Mouse (Mus musculus): ENCODE measurements at regions not wholly inside any gene's neighbourhood (a gene's known extent, or its start where the extent isn't known, plus 50 kb on each side); places are given as distances from the start of the nearest gene placed in this dataset.

DNA sequence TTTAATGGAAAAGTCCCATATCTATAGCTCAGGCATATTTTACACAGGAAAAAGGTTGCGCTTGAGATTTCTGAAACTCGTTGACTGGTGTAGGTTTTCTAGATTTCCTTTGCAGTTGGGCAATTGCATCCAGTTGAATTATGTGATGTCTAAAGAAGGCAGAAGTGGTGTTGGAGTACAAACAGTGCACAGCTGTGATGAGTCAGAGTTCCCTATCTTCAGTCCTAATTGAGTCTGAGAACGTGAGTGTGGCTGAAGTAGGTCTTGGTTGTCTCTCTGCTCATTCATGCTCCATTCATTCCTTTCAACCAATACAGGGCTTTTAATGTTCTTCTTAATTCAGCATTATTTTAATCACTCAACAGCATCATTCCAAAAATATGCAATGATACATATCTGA lies 142.9 kb upstream of the Dpyd start:
- no peak for DNase-seq (ENCODE audit: low read depth)

DNA sequence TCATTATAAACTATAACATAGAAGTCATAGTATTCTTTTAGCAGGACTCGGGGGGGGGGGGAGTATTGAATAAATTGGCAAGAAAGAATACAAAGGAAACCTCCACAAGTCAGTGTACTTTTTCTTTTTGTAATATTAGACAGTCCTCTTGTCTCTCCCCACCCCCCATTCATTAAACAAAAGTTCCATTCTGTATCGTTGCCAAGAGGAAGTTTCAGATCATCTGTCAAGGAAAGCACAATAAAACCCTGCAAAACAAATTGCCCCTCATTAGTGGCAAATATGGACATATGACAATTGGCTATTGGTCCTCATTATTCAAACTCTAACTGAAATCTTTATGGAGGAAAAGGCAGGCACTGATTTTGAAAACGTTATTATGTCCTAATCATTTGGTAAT lies 140.2 kb upstream of the Dpyd start:
- no peak for DNase-seq (ENCODE audit: low read depth)

DNA sequence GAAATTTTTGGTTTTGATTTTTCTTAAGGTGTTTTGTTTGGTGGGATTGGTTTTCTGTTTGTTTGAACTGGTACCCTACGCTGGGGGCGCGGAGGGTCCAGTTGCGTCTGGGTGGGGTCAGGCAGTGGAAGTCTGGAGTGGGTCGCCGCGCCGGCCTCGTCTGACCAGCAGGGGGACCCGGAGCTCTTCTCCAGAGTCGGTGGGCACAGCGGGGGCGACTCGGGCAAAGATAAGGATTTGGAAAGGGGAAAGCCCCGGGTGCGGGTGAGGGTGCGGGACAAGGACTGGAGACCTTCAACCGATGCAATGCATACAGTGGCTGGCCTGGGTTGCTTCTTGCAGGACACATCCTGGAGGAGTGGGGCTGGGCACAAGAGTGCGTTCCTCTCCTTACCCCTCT lies 136.2 kb upstream of the Dpyd start:
- no peak for DNase-seq (ENCODE audit: low read depth)

DNA sequence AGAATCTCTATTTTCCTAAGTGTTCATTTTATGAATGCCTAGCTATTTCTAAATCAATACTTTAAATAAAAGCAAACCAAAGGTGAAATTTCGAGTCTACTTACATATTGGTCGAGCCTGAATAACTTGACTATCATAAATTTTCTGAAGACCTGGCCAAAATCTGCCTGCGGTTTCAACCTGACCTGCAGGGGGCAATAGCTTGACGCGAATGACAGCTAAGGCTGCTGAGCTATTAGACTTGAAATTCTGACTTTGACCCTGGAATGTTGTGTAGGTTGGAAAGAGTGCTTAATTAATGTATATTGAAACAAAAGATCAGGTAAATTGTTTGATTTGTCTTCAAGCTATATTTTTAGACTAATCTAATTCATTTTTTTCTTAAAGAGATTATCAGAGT lies 133.4 kb upstream of the Dpyd start:
- no peak for DNase-seq (ENCODE audit: low read depth)

DNA sequence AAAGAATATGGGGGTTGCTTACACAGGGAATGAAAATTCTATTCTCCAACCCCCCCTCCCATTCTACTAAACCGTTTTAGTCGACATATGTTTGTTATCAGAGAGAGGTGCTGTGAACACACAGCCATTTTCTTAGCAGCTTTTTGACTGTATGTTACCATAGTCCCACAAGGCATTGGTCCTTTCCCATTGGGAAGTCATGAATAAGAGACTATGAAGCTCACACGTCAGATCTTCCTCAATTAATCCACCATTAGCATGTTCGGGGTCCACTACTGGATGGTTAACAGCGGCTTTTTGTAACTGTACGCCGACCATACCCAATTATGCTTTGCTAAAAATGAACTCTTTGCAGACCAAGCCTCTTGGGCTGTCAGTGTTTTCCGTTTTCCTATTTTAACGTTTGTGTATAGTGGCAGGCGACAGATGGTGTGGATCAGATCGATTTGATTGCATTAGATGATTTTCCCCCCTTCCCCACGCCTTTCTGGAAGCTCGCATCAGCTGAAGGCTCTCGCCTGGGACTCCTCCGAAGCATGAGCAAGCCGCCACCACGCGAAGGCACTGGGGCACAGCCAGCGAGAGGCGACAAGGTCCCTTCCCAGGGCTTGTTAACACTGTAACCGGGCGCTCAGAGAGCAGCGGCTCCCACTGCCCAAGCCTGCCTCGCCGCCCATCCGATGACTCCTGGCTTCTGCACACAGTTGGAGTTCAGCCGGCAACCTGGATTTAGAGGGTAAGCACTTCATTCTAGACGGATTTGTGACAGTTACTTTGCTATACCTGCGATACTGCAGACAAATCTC lies 131.9 kb upstream of the Dpyd start:
- no peak for DNase-seq (ENCODE audit: low read depth)

DNA sequence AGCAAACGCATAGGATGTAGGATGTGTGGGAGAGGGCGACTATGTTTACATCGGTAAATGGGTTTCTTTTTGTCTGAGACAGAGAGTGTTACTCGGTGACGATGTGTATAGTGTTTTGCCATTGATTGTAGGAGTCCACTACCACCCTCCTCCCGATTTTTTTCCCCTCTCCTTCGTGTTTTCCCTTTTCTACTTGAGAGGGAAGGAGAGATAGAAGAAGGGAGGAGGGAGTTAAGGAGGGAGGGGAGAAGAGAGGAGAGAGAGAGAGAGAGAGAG lies 131.4 kb upstream of the Dpyd start:
- DNase-seq (ENCODE audit: low read depth) = no peak

DNA sequence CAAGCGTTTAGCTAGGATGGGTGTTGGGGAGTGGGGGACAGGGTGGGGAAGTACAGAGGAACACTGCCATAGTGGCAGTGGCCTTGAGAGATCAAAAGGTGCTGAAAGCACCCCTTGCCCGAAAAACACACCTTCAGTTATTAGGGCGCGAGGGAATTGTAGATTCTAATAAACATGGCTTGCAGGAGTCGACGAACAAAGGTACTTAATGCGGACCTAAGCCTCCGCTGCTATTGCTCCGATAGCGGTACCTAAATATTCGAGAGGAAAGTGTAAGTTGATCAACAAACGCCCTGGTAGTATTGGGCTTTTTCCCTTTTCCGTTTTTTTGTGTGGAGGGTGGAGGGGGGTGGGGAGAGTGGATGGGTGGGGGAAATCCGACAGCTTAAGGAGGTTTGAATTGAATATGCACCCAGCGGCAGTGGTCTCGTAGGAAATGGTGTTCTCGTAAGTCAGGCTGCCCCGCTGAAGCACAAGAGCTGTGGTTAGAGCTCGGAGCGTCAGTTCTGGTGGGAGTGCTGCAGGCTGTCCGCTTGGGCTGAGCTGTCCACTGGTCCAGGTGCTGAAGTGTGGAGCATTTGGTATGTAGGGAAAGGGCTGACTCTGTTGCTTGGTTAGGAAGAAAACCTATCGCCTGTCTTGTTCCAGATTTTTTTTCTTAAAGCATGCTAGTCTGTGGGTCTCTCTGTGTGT lies 130.8 kb upstream of the Dpyd start:
- DNase-seq (ENCODE audit: low read depth) = no peak

DNA sequence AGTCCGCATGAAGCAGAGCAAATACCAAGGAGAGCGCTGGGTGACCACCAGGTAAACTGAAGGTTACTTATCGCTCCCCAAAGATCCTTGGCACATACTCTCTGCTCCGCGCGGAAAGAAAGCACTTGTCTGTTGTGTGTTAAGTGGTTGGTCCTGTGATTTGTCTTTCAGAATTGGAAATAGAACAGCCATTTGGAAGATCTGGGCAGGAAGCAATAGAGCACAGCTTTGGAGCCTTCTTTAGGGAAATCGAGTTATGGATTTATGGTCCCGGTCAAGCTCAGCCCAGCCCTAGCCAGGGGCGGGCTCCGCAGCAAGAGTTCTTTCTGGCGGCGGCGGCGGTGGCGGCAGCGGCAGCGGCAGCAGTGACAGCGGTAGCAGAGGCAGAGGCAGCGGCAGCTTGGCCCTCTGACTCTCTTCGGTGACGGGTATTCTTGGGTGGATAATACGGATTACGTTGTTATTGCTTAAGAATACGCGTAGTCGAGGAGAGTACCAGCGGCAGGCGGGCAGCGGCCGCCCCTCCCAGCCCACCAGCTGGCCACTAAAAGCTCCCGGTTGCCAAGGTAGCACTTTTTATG lies 128.4 kb upstream of the Dpyd start:
- DNase-seq (ENCODE audit: low read depth) = no peak

DNA sequence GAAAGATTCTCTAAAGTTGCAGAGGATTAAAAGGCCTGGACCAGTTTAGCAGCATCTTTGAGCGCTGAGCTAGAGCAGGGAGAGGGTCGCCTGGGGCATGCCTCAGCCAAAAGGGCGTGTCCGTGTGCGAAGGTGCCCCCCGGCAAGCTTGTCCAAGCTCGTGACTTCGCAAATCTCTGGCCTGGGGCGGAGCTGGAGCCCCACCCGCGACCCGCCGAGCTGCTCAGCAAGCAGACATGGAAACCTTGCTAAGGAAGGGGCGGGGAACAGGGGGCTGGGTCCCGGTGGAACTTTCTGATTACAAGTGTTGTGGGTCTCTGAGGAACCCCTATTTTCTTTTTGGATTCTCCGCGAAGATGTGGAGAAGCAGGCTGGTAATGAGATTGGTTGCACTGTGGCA lies 127.6 kb upstream of the Dpyd start:
- no peak for DNase-seq (ENCODE audit: low read depth)

DNA sequence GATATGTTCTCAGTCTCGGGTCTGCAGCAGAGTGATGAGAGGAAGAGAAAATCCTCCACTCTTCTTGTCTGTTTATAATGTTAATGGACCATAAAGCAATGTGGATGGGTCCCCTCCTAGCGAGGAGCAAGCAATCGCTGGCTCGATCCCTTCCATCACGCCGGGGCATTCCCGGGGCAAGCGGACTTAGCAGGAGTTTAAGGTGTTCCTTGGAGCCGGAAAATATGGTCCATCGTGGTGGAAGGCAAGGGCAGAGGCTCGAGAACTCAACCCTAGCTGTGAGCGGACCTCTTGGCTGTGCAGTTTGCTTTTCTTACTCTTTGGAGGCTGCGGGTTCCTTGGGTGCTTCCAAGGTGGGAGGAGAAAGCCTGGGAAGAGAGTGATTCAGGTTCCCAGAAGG lies 127.1 kb upstream of the Dpyd start:
- no peak for DNase-seq (ENCODE audit: low read depth)

DNA sequence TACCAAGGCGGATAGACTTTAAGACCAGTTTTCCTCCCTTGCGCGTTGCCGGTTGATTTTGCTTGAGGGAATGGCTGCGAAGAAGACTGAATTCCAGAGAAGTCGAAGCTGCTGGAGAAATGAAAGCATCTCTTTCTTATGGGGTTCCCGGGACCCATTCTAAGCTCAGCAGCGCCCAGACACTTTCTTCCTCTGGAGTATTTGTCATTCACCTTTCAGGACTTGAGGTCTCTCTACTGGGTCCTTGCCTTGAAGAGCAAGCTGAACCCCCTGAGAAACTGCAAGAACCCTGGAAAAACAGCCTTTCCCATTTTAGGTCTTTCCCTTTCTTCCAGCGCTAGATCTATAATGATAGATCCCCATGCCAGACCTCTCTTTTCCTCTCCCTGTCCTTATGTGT lies 126.7 kb upstream of the Dpyd start:
- no peak for DNase-seq (ENCODE audit: low read depth)

DNA sequence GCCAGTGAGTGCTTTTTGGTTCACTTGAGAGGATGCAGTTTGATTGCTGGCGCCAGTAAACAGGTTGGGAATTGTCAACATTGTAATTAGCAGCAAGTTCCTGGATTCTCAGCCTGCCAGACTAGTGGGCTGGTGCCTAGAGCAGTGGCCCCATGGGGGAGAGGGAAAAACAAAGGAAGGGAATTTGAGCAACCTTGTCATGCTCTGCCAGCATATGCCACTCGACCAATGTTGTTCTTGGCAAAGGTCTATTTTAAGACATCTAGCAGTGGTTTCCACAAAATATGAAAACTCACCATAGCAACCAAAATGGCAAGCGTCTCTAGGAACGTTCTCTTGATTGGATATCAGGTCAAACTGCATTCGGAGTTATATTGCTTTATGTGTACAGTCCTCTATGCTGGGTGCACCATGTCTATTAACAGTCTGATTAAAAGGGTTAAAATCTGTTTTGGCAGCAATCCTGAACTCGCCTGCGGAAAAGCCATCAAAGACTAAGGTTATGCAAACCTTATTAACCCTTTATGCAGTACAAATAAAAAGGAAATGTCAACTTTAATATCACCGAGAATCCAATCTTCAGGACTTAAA lies 118.1 kb upstream of the Dpyd start:
- DNase-seq (ENCODE audit: low read depth) = no peak

DNA sequence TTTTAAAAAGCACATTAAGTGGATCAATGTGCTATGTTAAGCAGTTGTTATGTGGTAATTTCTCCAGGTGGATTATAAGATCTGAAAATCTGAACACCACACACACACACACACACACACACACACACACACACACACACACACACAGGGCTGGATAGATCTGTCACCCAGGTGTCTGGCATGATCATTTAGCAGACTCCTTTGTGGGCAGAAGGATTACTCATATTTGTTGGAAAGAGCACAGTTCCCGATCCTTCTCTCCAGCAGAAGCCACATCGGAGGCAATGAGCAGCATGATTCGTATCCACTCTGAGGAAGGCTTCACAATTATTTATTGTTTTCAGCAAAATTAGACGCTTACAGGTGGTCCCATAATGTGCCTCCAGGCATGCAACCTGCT lies 116.6 kb upstream of the Dpyd start:
- DNase-seq (ENCODE audit: low read depth) = no peak

DNA sequence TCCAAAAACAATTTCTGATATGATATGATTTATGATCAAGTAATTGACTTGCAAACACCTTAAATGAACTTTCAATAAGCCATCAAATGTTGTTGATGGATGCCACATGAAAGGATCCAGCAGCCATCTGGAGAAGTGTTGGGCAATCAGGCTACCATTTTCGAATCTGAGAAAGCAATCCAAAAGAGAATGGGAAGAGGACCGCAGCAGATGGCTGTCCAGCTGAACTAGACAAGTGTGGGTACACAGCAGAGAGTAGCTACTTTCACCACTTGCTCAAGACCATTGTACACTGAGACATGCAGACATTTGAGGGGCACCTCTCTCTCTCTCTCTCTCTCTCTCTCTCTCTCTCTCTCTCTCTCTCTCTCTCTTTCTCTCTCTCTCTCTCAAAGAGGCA lies 102.3 kb upstream of the Dpyd start:
- DNase-seq (ENCODE audit: low read depth) = no peak

DNA sequence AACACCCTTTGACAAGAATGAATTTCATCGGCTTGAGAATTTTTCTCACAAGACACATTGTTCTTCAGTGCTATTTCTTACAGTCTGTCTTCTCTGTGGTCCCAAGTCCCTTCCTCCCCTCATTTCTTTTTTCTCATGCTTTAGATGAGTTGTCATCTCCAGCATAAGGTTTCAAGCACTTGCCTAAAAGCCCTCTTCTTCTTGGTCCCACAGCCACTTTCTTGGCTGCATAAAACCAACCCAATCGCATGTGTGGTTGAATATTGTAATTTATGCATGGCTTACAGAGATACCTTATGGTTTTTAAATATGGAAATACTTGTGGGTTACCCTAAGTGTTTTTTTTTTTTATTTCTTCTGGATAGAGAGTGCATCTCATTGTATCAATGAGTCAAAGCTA lies 96.3 kb upstream of the Dpyd start:
- no peak for DNase-seq (ENCODE audit: low read depth)

DNA sequence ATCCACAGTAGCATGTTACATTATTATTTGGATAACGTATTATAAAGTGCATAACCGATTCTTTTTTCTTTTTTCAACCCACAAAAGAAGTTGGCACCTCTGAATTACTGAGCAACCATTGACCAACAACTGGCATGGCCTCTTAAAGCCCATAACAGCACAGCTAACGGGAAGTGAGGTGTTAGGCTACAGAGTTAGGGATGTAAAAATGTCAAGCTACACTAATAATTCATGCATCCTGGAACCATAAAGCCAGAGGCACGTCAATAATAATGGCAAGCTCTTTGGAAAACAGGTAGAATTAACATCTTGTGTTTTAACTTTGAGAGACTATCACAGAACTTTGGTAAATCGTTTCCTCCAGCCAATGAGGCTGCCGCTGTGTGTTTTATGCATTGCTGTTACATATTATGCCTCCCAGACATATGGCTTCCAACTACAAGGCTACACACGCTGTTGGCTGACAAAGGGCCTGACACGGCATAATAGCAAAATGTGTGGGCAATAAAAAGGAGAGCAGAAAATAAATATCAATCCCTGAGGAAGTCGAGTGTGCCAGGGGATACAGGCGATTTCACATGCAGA lies 89.6 kb upstream of the Dpyd start:
- DNase-seq (ENCODE audit: low read depth) = no peak

DNA sequence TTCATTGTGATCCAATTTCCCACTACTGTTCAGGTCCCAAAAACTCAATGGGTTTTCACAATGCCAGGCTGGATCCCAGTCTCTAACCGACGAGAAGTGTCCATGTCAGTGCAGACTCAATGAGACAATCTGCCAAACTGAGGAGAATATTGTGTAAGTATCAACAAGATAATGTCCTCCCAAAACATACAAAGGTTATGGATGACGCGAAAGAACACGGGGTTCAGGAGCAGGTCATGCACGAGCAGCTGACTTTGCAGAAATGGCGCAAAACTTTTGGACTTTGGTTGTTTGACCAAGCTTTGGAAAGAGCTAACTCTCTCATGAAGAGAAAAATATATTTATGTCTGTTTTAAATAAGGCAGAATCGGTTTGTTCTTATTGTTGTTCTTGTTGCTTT lies 83.9 kb upstream of the Dpyd start:
- DNase-seq (ENCODE audit: low read depth) = no peak

DNA sequence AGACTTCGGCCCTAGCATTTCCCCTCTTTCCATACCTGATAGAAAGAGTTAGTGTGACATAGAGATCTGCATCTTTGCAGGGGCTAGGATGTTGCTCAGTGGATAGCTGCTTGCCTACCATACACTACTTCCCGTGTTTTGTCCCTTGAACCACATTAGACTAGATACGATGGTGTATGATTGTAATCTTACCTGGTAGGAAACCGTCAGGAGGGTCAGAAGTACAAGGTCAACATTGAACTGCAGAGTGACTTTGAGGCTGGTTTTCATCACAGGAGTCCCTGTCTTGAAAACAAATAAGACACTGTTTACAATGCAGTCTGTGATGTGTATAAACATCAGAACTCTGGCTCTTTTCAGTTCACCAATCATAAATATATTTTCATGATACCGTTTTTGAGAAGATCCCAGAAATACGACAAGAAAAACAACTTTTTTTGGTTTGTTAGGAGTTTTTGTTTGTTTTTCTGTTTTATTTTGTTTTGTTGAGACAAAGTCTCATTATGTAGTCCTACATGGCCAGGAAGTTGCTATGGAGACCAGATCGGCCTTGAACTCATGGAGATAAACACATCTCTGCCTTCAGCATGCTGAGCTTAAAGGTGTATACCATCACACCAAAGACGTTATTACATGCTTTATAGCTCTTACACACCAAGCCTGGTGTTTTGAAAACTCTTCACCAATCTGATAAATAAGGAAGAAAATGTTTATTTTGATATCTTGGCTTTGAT lies 81.2 kb upstream of the Dpyd start:
- no peak for DNase-seq (ENCODE audit: low read depth)

DNA sequence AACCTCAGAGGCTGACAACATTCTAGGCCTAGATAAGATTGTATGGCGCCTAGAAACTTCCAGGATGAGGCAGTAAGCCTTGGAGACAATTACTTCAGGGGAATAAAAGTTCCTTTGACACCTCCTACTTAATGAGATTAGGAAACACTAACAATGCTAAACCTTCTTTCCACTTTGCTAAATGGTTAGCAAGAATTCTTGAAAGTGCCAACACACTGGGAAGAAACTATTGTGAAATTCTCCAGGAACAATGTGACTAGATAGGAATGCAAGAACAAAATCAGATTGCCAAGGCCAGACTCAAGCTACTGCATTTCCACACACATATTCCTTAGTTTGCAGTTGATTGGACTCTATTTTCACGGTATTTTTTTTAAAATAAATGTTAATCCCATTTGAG lies 76.0 kb upstream of the Dpyd start:
- no peak for DNase-seq (ENCODE audit: low read depth)

DNA sequence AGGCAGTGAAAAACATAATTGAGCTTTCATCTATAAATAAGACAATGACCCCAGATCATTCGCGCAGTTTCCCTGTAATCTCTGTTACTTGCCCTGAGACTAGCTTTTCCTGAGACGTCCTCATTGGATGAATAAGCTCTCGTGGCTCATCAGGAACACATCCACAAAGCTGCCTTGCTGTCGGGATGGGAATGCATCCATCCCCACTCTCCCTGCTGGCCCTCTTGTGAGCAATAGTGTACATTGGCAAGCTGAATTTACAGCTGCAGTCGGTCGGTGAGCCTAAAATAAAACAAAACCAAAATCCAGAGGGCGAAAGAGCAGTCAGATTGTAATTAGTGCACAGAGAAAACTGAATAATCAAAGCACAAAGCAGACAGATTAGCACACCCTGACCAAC lies 74.5 kb upstream of the Dpyd start:
- no peak for DNase-seq (ENCODE audit: low read depth)

DNA sequence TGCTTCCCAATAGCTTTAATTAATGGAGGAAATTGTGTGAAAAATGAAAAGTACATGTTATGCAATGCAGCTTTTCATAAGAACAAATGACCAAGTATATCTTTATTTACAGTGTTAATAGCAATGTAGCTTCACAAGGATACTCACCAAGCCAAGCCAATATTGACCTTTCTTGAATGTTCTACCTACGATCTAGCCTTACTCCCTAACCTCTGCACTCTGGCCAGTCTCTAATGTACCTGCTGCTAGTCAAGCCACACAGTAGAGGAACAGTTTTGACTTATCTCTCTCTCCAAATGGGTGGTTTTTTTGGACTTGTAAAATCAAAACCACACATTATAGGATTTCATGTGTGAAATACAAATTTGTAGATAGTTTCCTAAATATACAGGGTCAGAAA lies 70.8 kb upstream of the Dpyd start:
- no peak for DNase-seq (ENCODE audit: low read depth)

DNA sequence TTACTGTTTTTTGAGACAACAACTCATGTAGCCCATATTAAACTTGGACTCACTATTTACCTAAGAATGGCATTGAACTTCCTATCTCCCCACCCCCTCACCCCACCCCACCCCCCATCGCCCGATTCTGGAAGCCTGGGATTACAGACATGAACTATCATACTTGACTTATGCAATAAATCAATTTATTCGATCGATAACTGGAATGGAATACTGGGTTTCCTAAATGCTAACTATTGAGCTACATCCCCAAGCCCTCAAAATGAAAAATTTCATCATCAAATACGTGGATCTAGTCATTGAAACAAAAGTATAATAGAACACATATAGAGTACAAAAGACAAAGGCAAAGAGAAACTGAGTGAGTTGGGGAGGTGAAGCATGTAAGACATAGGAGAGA lies 70.1 kb upstream of the Dpyd start:
- DNase-seq (ENCODE audit: low read depth) = no peak
